Mouse (Mus musculus): Measurements from ENCODE around the gene Fmnl1. TPM values are rescaled to one million over a fixed set of nuclear protein-coding genes. Genes with fewer than 3 reads are reported as not detected.
"Not testable (repeated sequence)": the region's sequence is repeated elsewhere in the genome, so short reads cannot be mapped to it uniquely, and the experiment has no call there.

Fmnl1 gene
- total RNA-seq, 2 experiments from 2014 or later: 4.2 to 5.7 TPM

GRCm38 (mm10) chr11:103218517-103218901 is 47.6 kb downstream of the Fmnl1 start:
- Histone ChIP-seq H3K27ac (peak overlapping the region; percentile 38; the same call in 1 of the 2 replicates), H3K4me3 (peak overlapping the region; percentile 79)
- no peak for TF ChIP-seq CTCF (IDR thresholded peaks at IDR 0.05)
- DNase-seq: no peak
- intact Hi-C loops (cut with DNase I): no loop called here

GRCm38 (mm10) chr11:103219259-103219658 is 48.4 kb downstream of the Fmnl1 start:
- H3K4me3 ChIP-seq: no peak overlapping the region
- intact Hi-C loops (cut with DNase I): no loop called here
- H3K27ac ChIP-seq: no peak overlapping the region
- no peak for TF ChIP-seq CTCF (IDR thresholded peaks at IDR 0.05)
- no peak for DNase-seq

DNA sequence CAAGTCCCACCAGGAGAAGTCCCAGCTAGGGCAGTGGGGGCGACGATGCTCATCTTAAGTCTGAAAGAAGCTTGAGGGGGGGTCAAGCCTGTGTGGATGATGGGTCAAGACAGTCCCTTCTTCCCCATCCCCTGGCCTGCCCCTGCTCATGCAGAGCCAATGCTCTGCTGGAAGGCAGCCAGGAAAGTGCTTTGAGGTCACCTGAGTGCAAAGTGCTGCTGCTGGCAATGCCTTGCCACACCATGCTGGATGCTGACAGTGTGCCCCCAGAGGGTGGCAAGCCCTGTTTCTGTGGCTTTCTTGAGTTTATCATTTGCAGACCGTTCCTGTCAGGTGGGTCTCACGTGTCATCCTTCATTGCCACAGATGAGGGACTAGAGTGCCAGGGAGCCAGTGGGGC is 49.1 kb downstream of the Fmnl1 start:
- Histone ChIP-seq H3K27ac (no peak overlapping the region), H3K4me3 (no peak overlapping the region)
- TF ChIP-seq CTCF (IDR thresholded peaks at IDR 0.05): no peak
- intact Hi-C loops (cut with DNase I): loop anchor here (10.0 kb wide), 1 partner anchor 45 kb away; the partner anchor contains the start of gene Fmnl1
- DNase-seq: peak; percentile 25

- no peak overlapping the region for H3K4me3 ChIP-seq
- DNase-seq: no peak
- TF ChIP-seq CTCF (IDR thresholded peaks at IDR 0.05): no peak
Observed at GRCm38 (mm10) chr11:103221437-103221836, 50.5 kb downstream of the Fmnl1 start.

DNA sequence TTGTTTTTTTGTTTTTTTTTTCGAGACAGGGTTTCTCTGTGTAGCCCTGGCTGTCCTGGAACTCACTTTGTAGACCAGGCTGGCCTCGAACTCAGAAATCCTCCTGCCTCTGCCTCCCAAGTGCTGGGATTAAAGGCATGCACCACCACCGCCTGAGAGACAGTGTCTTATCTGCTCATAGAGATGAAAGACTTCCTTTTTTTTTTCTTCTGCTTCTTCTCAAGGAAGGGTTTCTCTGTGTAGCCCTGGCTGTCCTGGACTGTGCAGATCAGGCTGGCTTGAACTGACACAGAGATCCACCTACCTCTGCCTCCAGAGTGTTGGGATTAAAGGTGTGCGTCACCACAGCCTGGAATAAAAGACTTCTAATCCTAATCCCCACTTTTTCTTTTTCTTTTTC is 51.8 kb downstream of the Fmnl1 start:
- not testable (repeated sequence) for H3K27ac ChIP-seq, H3K4me3 ChIP-seq, DNase-seq
- intact Hi-C loops (cut with DNase I): loop anchor here (10.0 kb wide), 1 partner anchor 48 kb away; the partner anchor contains the start of gene Fmnl1

More at GRCm38 (mm10) chr11:103221437-103221836, 50.5 kb downstream of the Fmnl1 start:
- no peak overlapping the region for H3K27ac ChIP-seq
- intact Hi-C loops (cut with DNase I): loop anchor here (10.0 kb wide), 1 partner anchor 47 kb away; the partner anchor contains the start of gene Fmnl1

- intact Hi-C loops (cut with DNase I): loop anchor here (10.0 kb wide), 1 partner anchor 49 kb away; the partner anchor contains the start of gene Fmnl1
- no peak for DNase-seq
Observed at GRCm38 (mm10) chr11:103223444-103223843, 52.5 kb downstream of the Fmnl1 start.

GRCm38 (mm10) chr11:103223951-103224456 is 53.1 kb downstream of the Fmnl1 start:
- peak overlapping the region; percentile 83 for H3K27ac ChIP-seq
- TF ChIP-seq CTCF (IDR thresholded peaks at IDR 0.05): no peak
- DNase-seq: peak; percentile 81
- intact Hi-C loops (cut with DNase I): loop anchor here (10.0 kb wide), 1 partner anchor 49 kb away; the partner anchor contains the start of gene Fmnl1
- H3K4me3 ChIP-seq: peak overlapping the region; percentile 50

More at GRCm38 (mm10) chr11:103223444-103223843, 52.5 kb downstream of the Fmnl1 start:
- peak overlapping the region; percentile 83 for H3K27ac ChIP-seq
- TF ChIP-seq CTCF (IDR thresholded peaks at IDR 0.05): no peak
- peak overlapping the region; percentile 50 for H3K4me3 ChIP-seq

GRCm38 (mm10) chr11:103229608-103230007 is 58.7 kb downstream of the Fmnl1 start:
- no peak for DNase-seq
- peak; percentile 32; the same call in 1 of the 2 replicates for TF ChIP-seq CTCF (IDR thresholded peaks at IDR 0.05)
- intact Hi-C loops (cut with DNase I): loop anchor here (5.0 to 10.0 kb wide), 2 partner anchors 38 to 55 kb away; partner anchors contain the start of genes Fmnl1 and Map3k14

GRCm38 (mm10) chr11:103230626-103231025 is 59.7 kb downstream of the Fmnl1 start:
- TF ChIP-seq CTCF (IDR thresholded peaks at IDR 0.05): no peak
- peak; percentile 78 for DNase-seq
- no peak overlapping the region for H3K4me3 ChIP-seq
- intact Hi-C loops (cut with DNase I): loop anchor here (5.0 kb wide), 1 partner anchor 37 kb away; the partner anchor contains the start of gene Map3k14
- H3K27ac ChIP-seq: peak overlapping the region; percentile 58

More at GRCm38 (mm10) chr11:103229608-103230007, 58.7 kb downstream of the Fmnl1 start:
- no peak overlapping the region for H3K27ac ChIP-seq
- H3K4me3 ChIP-seq: no peak overlapping the region

GRCm38 (mm10) chr11:103231367-103231766 is 60.5 kb downstream of the Fmnl1 start:
- TF ChIP-seq CTCF (IDR thresholded peaks at IDR 0.05): no peak
- H3K27ac ChIP-seq: no peak overlapping the region
- H3K4me3 ChIP-seq: no peak overlapping the region
- intact Hi-C loops (cut with DNase I): loop anchor here (5.0 kb wide), 1 partner anchor 36 kb away; the partner anchor contains the start of gene Map3k14
- no peak for DNase-seq

DNA sequence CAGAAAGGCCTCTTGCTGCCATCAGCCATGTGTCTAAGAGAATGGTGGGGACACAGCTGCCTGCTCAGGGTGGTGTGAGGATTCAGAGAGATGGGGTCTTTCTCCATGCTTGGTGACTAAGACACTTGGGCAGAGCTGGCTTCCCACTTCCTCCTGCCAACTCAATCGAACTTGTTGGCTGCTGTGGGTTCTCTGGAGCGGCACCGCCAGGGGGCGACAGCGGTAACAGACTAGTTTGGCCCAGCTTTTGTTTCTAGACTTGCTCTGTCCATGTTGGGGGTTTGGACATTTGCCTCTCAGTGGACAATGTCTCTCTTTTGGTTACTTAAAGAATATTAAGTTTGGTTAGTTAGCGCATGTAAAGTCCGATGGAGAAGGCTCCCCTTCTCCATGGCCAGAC is 62.1 kb downstream of the Fmnl1 start:
- intact Hi-C loops (cut with DNase I): loop anchor here (1.0 to 5.0 kb wide), 2 partner anchors 34 to 92 kb away; partner anchors contain the start of gene Map3k14
- Histone ChIP-seq H3K27ac (peak overlapping the region; percentile 21; the same call in 1 of the 2 replicates), H3K4me3 (no peak overlapping the region)
- peak; percentile 95 for TF ChIP-seq CTCF (IDR thresholded peaks at IDR 0.05)
- DNase-seq: peak; percentile 89

- intact Hi-C loops (cut with DNase I): loop anchor here (5.0 kb wide), 1 partner anchor 33 kb away; the partner anchor contains the start of gene Map3k14
- TF ChIP-seq CTCF (IDR thresholded peaks at IDR 0.05): no peak
- Histone ChIP-seq H3K27ac (peak overlapping the region; percentile 87), H3K4me3 (no peak overlapping the region)
- DNase-seq: peak; percentile 31
Observed at GRCm38 (mm10) chr11:103234447-103234846, 63.5 kb downstream of the Fmnl1 start.

DNA sequence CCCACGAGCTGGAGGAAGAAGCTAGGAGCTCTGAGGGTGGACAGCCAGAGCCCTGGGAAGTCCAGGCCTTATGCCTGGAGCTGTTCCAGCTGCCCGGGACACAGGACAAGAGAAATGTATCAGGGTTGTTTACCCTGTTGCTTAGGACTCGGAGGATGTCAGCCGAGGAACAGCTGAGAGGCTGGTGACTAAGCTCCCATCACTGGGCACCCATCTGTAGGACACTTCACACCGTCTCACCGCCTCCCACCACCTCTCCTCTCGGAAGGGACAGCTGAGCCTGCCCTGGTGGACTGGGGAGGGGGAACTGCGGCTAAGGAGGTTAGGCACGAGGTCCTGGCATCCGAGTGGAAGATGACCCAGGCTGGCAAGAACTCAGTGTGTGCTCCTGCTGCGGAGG is 64.8 kb downstream of the Fmnl1 start:
- H3K4me3 ChIP-seq: no peak overlapping the region
- DNase-seq: peak; percentile 85
- intact Hi-C loops (cut with DNase I): no loop called here
- no peak for TF ChIP-seq CTCF (IDR thresholded peaks at IDR 0.05)
- peak overlapping the region; percentile 87 for H3K27ac ChIP-seq

All from gastrocnemius, adult 2 months (tissue).